Mouse (Mus musculus): Measurements from ENCODE around the gene Cd86.

Cd86 gene

GRCm38 (mm10) chr16:36655910-36656309 lies 10.0 kb downstream of the Cd86 start:
- DNase-seq (ENCODE audit: low read depth, low spot score) = peak; percentile 34

- no peak for DNase-seq (ENCODE audit: low read depth, low spot score)
Measured at GRCm38 (mm10) chr16:36655199-36655598, 10.7 kb downstream of the Cd86 start.

DNA sequence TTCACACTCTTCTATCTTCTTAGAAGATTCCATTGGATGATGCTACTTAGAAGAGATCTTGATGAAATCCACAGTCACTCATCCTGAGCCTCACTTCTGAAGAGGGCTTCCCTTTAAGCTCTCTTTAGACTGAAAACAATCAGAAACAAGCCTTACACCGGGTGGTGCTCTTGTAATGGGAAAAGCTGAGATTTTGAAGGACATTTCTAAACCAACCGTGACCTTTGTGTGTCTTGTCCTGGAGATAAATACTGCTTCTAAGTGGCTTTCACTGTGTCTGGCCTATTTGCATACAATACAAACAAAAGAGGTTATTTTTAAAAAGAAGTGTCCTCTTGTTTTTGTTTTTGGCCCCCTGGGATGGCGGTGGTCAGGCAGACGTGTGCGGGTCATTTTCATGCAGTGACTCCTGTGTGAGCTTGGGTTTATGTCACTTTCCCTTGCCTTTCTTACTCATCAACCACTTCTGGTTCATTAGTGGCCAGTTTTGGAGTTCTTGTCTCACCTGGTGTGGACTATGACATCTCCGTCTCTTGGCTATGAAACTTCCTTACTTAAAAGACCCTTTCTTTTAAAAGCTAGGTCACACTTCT lies 14.6 kb downstream of the Cd86 start:
- peak; percentile 33 for DNase-seq (ENCODE audit: low read depth, low spot score)

DNA sequence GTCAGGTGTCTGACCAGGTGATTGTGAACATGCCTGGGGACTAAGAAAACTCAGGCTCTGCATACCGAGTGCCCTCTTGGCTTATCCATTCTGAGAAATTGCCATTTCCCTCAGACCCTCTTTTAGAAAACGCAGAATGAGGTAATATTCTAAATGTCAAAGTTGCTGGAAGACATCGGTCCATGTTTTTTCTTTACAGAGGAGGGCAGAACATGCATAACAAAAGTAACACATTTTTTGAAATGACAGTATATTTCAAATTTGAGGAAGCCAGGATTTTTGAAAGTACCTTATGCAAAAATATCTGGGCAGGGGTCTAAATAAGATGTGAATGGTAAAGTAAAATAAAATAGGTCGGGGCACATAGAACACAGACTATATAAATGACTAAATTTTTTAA lies 15.4 kb downstream of the Cd86 start:
- no peak for DNase-seq (ENCODE audit: low read depth, low spot score)

DNA sequence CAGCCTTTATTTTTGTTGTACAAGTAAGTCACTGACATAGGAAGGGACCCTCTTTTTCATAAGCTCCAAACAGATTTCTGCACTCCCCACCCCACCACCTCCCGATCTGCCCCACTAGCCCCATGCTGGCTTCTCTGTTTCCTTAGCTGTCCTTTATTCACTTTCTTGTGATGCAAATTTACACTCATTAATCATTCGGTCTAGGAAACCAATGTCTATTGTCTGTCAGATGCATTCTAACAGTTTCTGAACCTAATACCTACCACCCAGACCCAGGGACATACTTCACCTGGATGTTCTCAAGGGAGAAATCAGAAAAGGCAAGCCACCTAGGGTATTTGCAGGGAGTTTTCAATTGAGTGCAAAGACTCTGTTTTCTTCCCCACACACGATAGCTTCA lies 16.6 kb downstream of the Cd86 start:
- DNase-seq (ENCODE audit: low read depth, low spot score) = no peak

GRCm38 (mm10) chr16:36645124-36645523 lies 20.8 kb downstream of the Cd86 start:
- DNase-seq (ENCODE audit: low read depth, low spot score) = no peak

- no peak for DNase-seq (ENCODE audit: low read depth, low spot score)
Measured at GRCm38 (mm10) chr16:36642696-36643046, 23.2 kb downstream of the Cd86 start.

GRCm38 (mm10) chr16:36641830-36642695 lies 23.8 kb downstream of the Cd86 start:
- no peak for DNase-seq (ENCODE audit: low read depth, low spot score)

DNA sequence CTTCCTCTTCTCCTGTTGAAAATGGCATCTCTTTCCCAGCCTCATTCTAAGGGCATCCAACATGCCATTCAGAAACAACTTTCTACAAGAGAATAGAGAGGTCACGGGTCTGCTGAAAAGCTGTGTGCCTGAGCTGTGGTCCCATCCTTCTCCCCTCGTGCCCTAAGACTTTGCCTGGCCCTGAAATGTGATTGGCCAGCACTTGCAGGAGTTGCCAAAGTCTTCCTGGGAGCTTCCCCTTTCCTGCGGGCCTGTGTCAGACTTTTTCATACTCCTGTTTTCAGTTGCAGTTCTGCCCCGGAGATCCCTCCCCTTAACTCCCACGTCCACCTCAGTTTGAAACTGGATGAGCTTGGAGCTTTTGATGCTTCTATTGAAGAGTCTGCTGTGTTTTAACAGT lies 24.9 kb downstream of the Cd86 start:
- DNase-seq (ENCODE audit: low read depth, low spot score) = no peak

- no peak for DNase-seq (ENCODE audit: low read depth, low spot score)
Measured at GRCm38 (mm10) chr16:36639812-36640504, 25.9 kb downstream of the Cd86 start.

DNA sequence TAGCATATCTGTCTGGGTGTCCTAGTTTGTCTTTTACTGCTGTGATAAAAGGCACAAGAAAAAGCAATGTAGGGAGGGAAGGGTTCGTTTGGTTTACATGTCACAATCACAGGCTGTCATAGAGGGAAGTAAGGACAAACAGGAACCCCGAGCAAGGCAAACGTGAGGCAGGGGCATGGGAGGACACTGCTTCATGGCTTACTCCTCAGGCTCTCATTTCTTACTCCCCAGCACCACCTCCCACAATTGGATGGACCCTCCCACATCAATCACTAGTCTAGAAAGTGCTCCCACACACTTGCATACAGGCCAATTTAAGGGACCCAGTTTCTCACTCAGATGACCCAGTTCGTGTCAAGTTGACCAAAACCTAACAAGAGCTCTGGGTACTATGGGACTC lies 29.1 kb downstream of the Cd86 start:
- no peak for DNase-seq (ENCODE audit: low read depth, low spot score)

DNA sequence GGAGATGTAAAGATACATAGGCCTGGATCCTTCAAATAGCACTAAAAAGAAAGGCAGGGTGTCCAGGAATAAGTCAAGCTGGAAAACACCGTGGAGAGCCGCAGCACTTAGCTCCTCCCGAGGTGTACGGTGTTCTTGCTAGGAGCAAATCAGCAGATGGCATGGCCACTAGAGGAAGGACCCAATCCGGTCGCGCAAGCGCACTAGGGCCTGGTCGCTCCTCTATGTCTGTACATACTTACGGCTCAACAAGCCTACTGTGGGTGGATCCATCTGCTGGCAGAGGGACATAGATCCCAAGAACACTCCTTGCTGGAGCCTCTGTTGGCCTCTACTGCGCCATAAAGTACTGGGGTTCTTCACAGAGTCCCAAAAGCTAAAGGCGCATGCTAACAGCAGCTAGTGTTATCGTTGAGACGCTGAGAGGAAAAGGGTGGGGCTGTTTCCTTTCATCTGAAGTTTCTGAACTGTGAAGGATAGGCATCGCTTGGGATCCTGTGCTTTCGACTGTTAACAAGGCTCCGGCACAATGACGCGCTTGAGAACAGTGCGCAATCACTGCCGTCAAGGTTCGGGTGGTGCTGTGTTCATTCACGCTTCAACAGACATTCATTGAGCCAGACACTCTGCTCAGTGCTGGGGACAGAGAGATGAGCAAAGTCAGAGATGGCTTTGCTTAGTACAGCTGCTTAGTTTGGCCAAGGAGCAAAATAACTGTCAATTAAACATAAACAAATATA lies 30.7 kb downstream of the Cd86 start:
- DNase-seq (ENCODE audit: low read depth, low spot score) = peak; percentile 46

DNA sequence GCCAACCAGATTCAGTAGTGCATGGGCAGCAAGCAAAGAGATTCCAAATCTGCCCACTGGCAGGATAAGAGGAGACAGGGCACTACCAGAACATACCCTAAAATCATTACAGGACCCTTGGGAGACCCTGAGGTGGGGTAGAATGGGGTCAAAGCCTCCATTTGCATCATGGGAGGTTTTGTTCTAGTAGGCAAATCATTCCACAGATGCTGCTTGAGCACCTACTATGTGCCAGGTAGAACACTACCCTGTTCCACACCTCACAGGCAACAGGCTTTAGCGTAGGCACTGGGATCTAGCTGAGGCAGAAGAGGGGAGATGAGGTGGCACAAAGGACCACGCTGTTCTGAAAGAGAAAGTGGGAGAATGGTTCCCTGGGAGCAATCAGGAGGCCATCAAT lies 31.5 kb downstream of the Cd86 start:
- DNase-seq (ENCODE audit: low read depth, low spot score) = no peak

- peak; percentile 79 for DNase-seq (ENCODE audit: low read depth, low spot score)
Measured at GRCm38 (mm10) chr16:36632229-36632628, 33.7 kb downstream of the Cd86 start.

DNA sequence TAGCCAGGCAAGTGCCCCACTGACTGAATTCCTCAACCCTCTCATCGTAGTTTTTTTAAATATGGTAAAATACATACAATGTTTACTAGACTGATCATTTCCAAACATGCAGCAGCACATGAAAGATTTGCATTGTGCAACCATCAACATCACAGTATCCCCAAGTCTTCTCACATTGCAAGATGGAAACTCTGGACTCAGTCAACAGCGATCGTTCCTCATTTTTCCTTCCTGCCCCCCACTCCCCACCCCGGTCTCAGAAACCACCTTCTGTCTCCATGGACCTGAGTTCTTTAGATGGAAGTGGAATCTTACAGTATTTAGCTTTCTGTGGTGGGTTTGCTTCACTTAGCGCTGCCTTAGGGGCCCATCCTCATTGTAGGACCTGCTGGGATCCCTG lies 34.3 kb downstream of the Cd86 start:
- no peak for DNase-seq (ENCODE audit: low read depth, low spot score)

DNA sequence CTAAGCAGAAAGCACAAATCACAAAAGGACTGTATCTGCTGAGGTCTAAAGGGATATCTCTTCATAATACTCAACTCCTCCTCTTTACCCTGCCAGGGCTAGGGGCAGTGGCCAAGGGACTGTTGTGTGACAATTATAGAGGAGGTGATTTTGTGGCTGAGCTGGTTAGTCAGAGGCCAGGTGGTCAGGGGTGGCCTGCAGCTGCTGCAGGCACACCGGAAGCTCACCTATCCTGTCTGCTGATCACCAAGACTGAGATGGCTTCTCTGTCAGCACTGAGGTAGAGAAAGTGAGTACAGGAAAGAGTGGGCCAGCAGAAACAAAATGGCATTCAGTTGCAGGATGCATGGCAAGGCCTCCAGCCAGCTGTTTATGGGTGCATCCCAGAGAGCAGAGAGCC lies 38.1 kb downstream of the Cd86 start:
- DNase-seq (ENCODE audit: low read depth, low spot score) = no peak

DNA sequence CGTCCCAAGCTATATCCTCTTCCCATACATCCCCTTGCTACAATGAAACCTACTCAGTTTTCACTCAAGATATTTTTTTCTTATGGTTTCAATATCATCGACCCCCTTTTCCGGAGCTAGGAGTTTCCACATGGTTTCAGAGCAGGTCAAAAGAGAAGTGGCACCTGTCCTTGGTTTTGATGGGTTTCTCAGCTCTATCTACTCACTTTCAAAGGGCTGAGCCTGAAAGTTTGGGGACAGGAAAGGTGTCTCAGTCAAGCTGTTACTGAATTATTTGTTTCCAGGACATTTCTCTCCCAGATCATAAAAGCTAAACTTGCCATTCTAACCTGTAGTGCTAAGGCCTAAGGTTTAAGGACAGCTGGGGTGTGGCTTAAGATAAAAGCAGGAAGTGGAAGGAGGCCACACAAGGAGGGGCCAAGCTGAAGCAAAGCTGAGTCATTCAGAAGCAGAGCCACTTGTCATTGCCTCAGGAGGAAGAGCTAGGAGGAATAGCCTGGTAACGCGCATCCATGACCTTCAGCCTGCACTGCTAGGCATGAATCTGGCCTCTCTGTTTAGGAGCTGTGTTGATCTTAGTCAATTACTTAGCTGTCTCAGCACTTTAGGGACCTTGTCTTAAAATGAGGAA lies 39.2 kb downstream of the Cd86 start:
- peak; percentile 56 for DNase-seq (ENCODE audit: low read depth, low spot score)

DNA sequence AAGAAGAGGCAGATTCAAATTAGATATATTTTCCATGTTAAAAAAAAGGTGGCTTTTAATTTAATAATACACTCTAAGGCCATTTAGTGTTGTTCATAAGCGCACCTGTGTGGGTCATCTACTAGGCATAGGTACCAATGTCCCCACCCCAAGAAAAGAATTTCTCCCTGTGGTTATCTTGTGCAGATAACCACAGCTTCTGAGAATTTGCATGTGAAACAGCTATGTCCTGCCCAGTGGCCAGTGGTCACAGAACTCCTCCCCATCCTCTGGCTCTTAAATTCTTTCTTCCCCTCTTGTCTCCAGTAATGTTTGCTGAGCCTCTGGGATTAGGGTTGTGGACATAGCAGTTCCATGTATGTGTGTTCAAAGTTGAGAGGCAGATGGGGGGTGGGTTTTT lies 40.0 kb downstream of the Cd86 start:
- DNase-seq (ENCODE audit: low read depth, low spot score) = no peak

GRCm38 (mm10) chr16:36622320-36622719 lies 43.6 kb downstream of the Cd86 start:
- DNase-seq (ENCODE audit: low read depth, low spot score) = peak; percentile 43

- DNase-seq (ENCODE audit: low read depth, low spot score) = no peak
Measured at GRCm38 (mm10) chr16:36621108-36621507, 44.8 kb downstream of the Cd86 start.

DNA sequence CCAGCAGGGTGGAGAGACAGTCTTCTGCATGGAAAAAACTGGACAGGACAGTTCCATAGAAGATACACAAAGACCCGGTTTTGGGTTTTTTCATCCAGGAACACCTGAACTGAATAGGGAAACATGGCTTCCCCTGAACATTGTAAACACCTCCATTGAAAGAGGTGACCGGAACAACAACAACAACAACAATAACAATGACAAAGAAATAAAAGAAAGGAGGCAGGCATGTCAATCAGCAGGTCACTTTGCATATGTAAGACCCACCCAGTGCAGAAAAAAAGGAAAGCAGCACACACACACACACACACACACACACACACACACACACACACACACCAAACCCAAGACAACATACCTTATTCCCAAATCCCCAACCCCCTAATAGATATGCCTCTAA lies 52.2 kb downstream of the Cd86 start:
- DNase-seq (ENCODE audit: low read depth, low spot score) = no peak

- peak; percentile 68 for DNase-seq (ENCODE audit: low read depth, low spot score)
Measured at GRCm38 (mm10) chr16:36602632-36603031, 63.2 kb downstream of the Cd86 start.
